Mouse (Mus musculus) intestine, embryonic 14.5 days (tissue): Measurements from ENCODE around the gene Olfr1102. TPM values are rescaled to one million over a fixed set of nuclear protein-coding genes. Genes with fewer than 3 reads are reported as not detected.

Experiments
- ATAC-seq: fragments of 200-750 bp; cut with Nextera tagmentation; replicated peaks from 2 replicates; pipeline ENCODE4 v1.8.0; 2017; ENCODE audit warnings: low read depth, moderate number of reproducible peaks, moderate TSS enrichment, moderate library complexity; ENCODE audit not compliant: low FRiP score, low TSS enrichment
- DNase-seq: peaks from one replicate; pipeline ENCODE4 v3.0.0-alpha.2; 2018; ENCODE audit warnings: low spot score
- H3K27ac ChIP-seq: fragments of 300-500 bp; sonication (generic); 2 replicates; pipeline ENCODE4 v1.5.1; 2014; ENCODE audit warnings: low read depth, mild to moderate bottlenecking, control low read depth
- H3K27me3 ChIP-seq: fragments of 300-500 bp; sonication (generic); replicated peaks from 2 replicates; pipeline ENCODE4 v1.6.1; 2014; ENCODE audit warnings: low read length, control low read depth; ENCODE audit not compliant: control insufficient read depth, insufficient read depth
- H3K36me3 ChIP-seq: fragments of 300-500 bp; sonication (generic); 2 replicates; pipeline ENCODE4 v1.6.1; 2014; ENCODE audit warnings: low read length, control low read depth; ENCODE audit not compliant: control insufficient read depth, insufficient read depth
- H3K4me1 ChIP-seq: fragments of 300-500 bp; sonication (generic); replicated peaks from 2 replicates; pipeline ENCODE4 v1.6.1; 2014; ENCODE audit warnings: low read length, control low read depth, mixed read lengths; ENCODE audit not compliant: control insufficient read depth, insufficient read depth
- H3K4me2 ChIP-seq: fragments of 300-500 bp; sonication (generic); 2 replicates; pipeline ENCODE4 v1.6.1; 2014; ENCODE audit warnings: low read length
- H3K4me3 ChIP-seq: fragments of 300-500 bp; sonication (generic); 2 replicates; pipeline ENCODE4 v1.5.1; 2014; ENCODE audit warnings: low read depth, low read length, control low read depth, mixed read lengths
- H3K9ac ChIP-seq: fragments of 300-500 bp; sonication (generic); 2 replicates; pipeline ENCODE4 v1.6.1; 2014; ENCODE audit warnings: mild to moderate bottlenecking, low read length
- H3K9me3 ChIP-seq: fragments of 300-500 bp; sonication (generic); 2 replicates; pipeline ENCODE4 v1.6.1; 2016; ENCODE audit warnings: low read length, control low read depth; ENCODE audit not compliant: control insufficient read depth
- WGBS: fragments of 180-500 bp; shearing (Covaris S2); extraction: QIAGEN DNeasy Blood & Tissue Kit; methylation state at CpG from one replicate; pipeline ENCODE4 v1.1.7; 2014; 5-methylcytosine and 5-hydroxymethylcytosine counted together
- polyA plus RNA-seq: library from polyadenylated mRNA; unstranded; fragments of >200 nt; fragmentation: Nextera tagmentation; extraction: Ambion mirVana; gene quantifications from 2 replicates; pipeline ENCODE4 v1.2.1, GENCODE M21; 2014

Gene Olfr1102
- not detected in 2 replicates for polyA plus RNA-seq

- no peaks in the 10 kb centered on the region for H3K9me3 ChIP-seq
- DNase-seq (no peak), ATAC-seq (no peak)
- no peak within 1 kb of the TSS for H3K9ac ChIP-seq
- no peaks in the 10 kb centered on the region for H3K4me1 ChIP-seq
- H3K27ac ChIP-seq, result no peak within 1 kb of the TSS
- H3K27me3 ChIP-seq, result no peaks in the 10 kb centered on the region
- no peak within 1 kb of the TSS for H3K4me2 ChIP-seq
- H3K4me3 ChIP-seq, result no peak within 1 kb of the TSS
- no peaks in the 10 kb centered on the region for H3K36me3 ChIP-seq
Observed at GRCm38 (mm10) chr2:86998098-86998497, at the start of gene Olfr1102. Gene Olfr1102 (plus strand): TSS chr2:86998398.

- WGBS, result 85% methylated on average over 1 of the region's 1 CpGs
- Histone ChIP-seq H3K27ac (no peak within 1 kb of the TSS), H3K4me3 (no peak within 1 kb of the TSS)
Observed at GRCm38 (mm10) chr2:86960593-86960992, 37.6 kb upstream of the Olfr1102 start, which contains the start of gene Olfr1099. Gene Olfr1099 (minus strand): TSS chr2:86960693.

DNA sequence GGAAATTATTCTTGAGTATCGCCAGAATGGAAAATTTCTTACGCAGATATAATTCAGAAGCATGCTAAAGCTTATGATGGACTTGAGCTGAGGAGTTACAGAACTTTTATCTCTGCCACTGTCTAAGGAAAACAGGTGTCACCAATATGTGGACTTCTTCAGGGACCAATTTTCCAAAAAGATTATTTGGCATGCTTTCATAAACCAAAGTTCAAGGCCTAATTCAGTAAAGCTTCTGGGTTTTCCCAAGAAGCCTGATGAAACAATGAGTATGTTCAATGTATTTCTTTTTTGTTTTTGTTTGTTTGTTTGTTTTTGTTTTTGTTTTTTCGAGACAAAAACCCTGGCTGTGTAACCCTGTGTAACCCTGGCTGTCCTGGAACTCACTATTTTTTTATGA lies 18.3 kb upstream of the Olfr1102 start, which contains the start of gene Olfr1100:
Gene Olfr1100 (minus strand): TSS at position 101 of the 400 bp plus-strand sequence.
- H3K4me1 ChIP-seq, result no peaks in the 10 kb centered on the region
- 80% methylated on average over 3 of the region's 3 CpGs for WGBS
- DNase-seq (no peak), ATAC-seq (no peak)
- H3K27me3 ChIP-seq, result no peaks in the 10 kb centered on the region
- no peak within 1 kb of the TSS for H3K4me3 ChIP-seq
- no peaks in the 10 kb centered on the region for H3K9me3 ChIP-seq
- H3K4me2 ChIP-seq, result no peak within 1 kb of the TSS
- H3K36me3 ChIP-seq, result no peaks in the 10 kb centered on the region
- H3K9ac ChIP-seq, result no peak within 1 kb of the TSS
- H3K27ac ChIP-seq, result no peak within 1 kb of the TSS

More at GRCm38 (mm10) chr2:86960593-86960992, 37.6 kb upstream of the Olfr1102 start, which contains the start of gene Olfr1099:
- Histone ChIP-seq H3K27me3 (no peaks in the 10 kb centered on the region), H3K9ac (no peak within 1 kb of the TSS), H3K9me3 (no peaks in the 10 kb centered on the region), H3K4me1 (no peaks in the 10 kb centered on the region), H3K36me3 (no peaks in the 10 kb centered on the region), H3K4me2 (no peak within 1 kb of the TSS)
- DNase-seq (no peak), ATAC-seq (no peak)

- Histone ChIP-seq H3K4me2 (no peak within 1 kb of the TSS), H3K9ac (no peak within 1 kb of the TSS), H3K27ac (no peak within 1 kb of the TSS), H3K36me3 (no peaks in the 10 kb centered on the region), H3K9me3 (no peaks in the 10 kb centered on the region), H3K27me3 (no peaks in the 10 kb centered on the region), H3K4me3 (no peak within 1 kb of the TSS), H3K4me1 (no peaks in the 10 kb centered on the region)
- WGBS, result 74% methylated on average over 3 of the region's 3 CpGs
- DNase-seq, result no peak
- no peak for ATAC-seq
Observed at GRCm38 (mm10) chr2:86991121-86991520, 7.1 kb upstream of the Olfr1102 start, which contains the start of gene Olfr1101. Gene Olfr1101 (minus strand): TSS chr2:86991221.

- 63% methylated on average over 1 of the region's 1 CpGs for WGBS
- H3K27ac ChIP-seq, result no peak within 1 kb of the TSS
- no peak for ATAC-seq
Observed at GRCm38 (mm10) chr2:87026980-87027379, 28.8 kb downstream of the Olfr1102 start, which contains the start of gene Olfr1104. Gene Olfr1104 (minus strand): TSS chr2:87027080.

DNA sequence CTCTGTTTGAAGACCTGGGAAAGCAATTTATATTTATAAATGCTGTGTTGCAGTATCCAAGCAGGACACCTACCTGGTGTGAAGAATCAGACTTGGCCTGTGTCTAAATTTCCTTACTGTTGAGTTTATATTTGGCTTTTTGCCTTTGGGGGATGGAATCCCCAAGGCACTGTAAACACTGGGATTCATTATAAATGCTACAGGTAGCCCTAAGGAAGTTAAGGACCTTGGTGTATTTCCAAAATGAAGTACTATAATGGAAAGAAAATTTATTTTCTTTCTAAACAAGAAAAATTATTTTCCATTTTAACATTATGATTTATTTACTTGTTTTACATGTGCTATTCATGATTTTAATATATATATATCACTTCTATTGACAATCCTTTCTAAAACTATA lies 38.2 kb downstream of the Olfr1102 start, which contains the start of gene Olfr1105:
Gene Olfr1105 (minus strand): TSS at position 101 of the 400 bp plus-strand sequence.
- ATAC-seq, result no peak
- no peaks in the 10 kb centered on the region for H3K4me1 ChIP-seq
- no peaks in the 10 kb centered on the region for H3K36me3 ChIP-seq
- no peak for DNase-seq
- H3K4me2 ChIP-seq, result no peak within 1 kb of the TSS
- no peak within 1 kb of the TSS for H3K27ac ChIP-seq
- no peaks in the 10 kb centered on the region for H3K27me3 ChIP-seq
- no peak within 1 kb of the TSS for H3K4me3 ChIP-seq
- H3K9ac ChIP-seq, result no peak within 1 kb of the TSS
- H3K9me3 ChIP-seq, result no peaks in the 10 kb centered on the region

More at GRCm38 (mm10) chr2:87026980-87027379, 28.8 kb downstream of the Olfr1102 start, which contains the start of gene Olfr1104:
- Histone ChIP-seq H3K4me2 (no peak within 1 kb of the TSS), H3K4me3 (no peak within 1 kb of the TSS), H3K9me3 (no peaks in the 10 kb centered on the region), H3K9ac (no peak within 1 kb of the TSS), H3K27me3 (no peaks in the 10 kb centered on the region), H3K4me1 (no peaks in the 10 kb centered on the region), H3K36me3 (no peaks in the 10 kb centered on the region)
- no peak for DNase-seq

- Histone ChIP-seq H3K4me3 (no peak within 1 kb of the TSS), H3K4me2 (no peak within 1 kb of the TSS), H3K4me1 (no peaks in the 10 kb centered on the region), H3K27me3 (no peaks in the 10 kb centered on the region), H3K36me3 (no peaks in the 10 kb centered on the region), H3K9ac (no peak within 1 kb of the TSS), H3K9me3 (no peaks in the 10 kb centered on the region), H3K27ac (no peak within 1 kb of the TSS)
- no peak for DNase-seq
- no peak for ATAC-seq
- WGBS, result 73% methylated on average over 1 of the region's 1 CpGs
Observed at GRCm38 (mm10) chr2:87052173-87052572, 54.0 kb downstream of the Olfr1102 start, which contains the start of gene Olfr1106. Gene Olfr1106 (minus strand): TSS chr2:87052273.
